Mouse (Mus musculus): ENCODE data around the gene Ptcd1. TPM values are rescaled to one million over a fixed set of nuclear protein-coding genes. Genes with fewer than 3 reads are reported as not detected.
"Not testable (repeated sequence)": the region's sequence is repeated elsewhere in the genome, so short reads cannot be mapped to it uniquely, and the experiment has no call there.

Ptcd1 gene
- polyA plus RNA-seq, 1 experiment from 2014 or later = 20.0 TPM

- WGBS = 89% methylated on average over 9 of the region's 9 CpGs
- H3K4me2 ChIP-seq (replicated peaks; ENCODE audit: low read depth, low read length) = no peak overlapping the region
- H3K36me3 ChIP-seq (ENCODE audit: insufficient read depth, low read length) = peaks cover 84% of the 10 kb centered on the region
These were observed 61.1 kb downstream of the Ptcd1 start for GRCm38 (mm10) chr5:145105694-145106275.

GRCm38 (mm10) chr5:145104328-145104727, 62.6 kb downstream of the Ptcd1 start:
- Histone ChIP-seq H3K4me2 (replicated peaks; ENCODE audit: low read depth, low read length) (no peak overlapping the region), H3K4me1 (ENCODE audit: insufficient read depth, low read length) (no peaks in the 10 kb centered on the region), H3K27ac (ENCODE audit: low read length) (no peak overlapping the region), H3K9me3 (ENCODE audit: low read length) (no peaks in the 10 kb centered on the region), H3K9ac (replicated peaks; ENCODE audit: low read length) (no peak overlapping the region), H3K27me3 (ENCODE audit: insufficient read depth, low read length) (no peaks in the 10 kb centered on the region), H3K36me3 (ENCODE audit: insufficient read depth, low read length) (peaks cover 79% of the 10 kb centered on the region), H3K4me3 (ENCODE audit: low read length) (no peak overlapping the region)
- 90% methylated on average over 9 of the region's 9 CpGs for WGBS
- no peak for ATAC-seq (ENCODE audit: low FRiP score, low TSS enrichment)

More at GRCm38 (mm10) chr5:145105694-145106275, 61.1 kb downstream of the Ptcd1 start:
- no peak for ATAC-seq (ENCODE audit: low FRiP score, low TSS enrichment)
- Histone ChIP-seq H3K4me1 (ENCODE audit: insufficient read depth, low read length) (no peaks in the 10 kb centered on the region), H3K9me3 (ENCODE audit: low read length) (no peaks in the 10 kb centered on the region), H3K27ac (ENCODE audit: low read length) (no peak overlapping the region), H3K27me3 (ENCODE audit: insufficient read depth, low read length) (no peaks in the 10 kb centered on the region), H3K9ac (replicated peaks; ENCODE audit: low read length) (no peak overlapping the region), H3K4me3 (ENCODE audit: low read length) (no peak overlapping the region)

GRCm38 (mm10) chr5:145102706-145103105, 64.2 kb downstream of the Ptcd1 start:
- Histone ChIP-seq H3K27me3 (ENCODE audit: insufficient read depth, low read length) (no peaks in the 10 kb centered on the region), H3K4me2 (replicated peaks; ENCODE audit: low read depth, low read length) (no peak overlapping the region), H3K9ac (replicated peaks; ENCODE audit: low read length) (no peak overlapping the region), H3K4me3 (ENCODE audit: low read length) (no peak overlapping the region), H3K4me1 (ENCODE audit: insufficient read depth, low read length) (no peaks in the 10 kb centered on the region), H3K36me3 (ENCODE audit: insufficient read depth, low read length) (peaks cover 74% of the 10 kb centered on the region), H3K9me3 (ENCODE audit: low read length) (no peaks in the 10 kb centered on the region), H3K27ac (ENCODE audit: low read length) (no peak overlapping the region)
- ATAC-seq (ENCODE audit: low FRiP score, low TSS enrichment) = no peak
- 91% methylated on average over 4 of the region's 4 CpGs for WGBS

- not testable (repeated sequence) for H3K27ac ChIP-seq (ENCODE audit: low read length); H3K9me3 ChIP-seq (ENCODE audit: low read length); H3K4me3 ChIP-seq (ENCODE audit: low read length); ATAC-seq (ENCODE audit: low FRiP score, low TSS enrichment); H3K4me1 ChIP-seq (ENCODE audit: insufficient read depth, low read length); H3K27me3 ChIP-seq (ENCODE audit: insufficient read depth, low read length); H3K4me2 ChIP-seq (replicated peaks; ENCODE audit: low read depth, low read length); H3K9ac ChIP-seq (replicated peaks; ENCODE audit: low read length)
- peaks cover 71% of the 10 kb centered on the region for H3K36me3 ChIP-seq (ENCODE audit: insufficient read depth, low read length)
- 96% methylated on average over 11 of the region's 11 CpGs for WGBS
These were observed 65.5 kb downstream of the Ptcd1 start for GRCm38 (mm10) chr5:145101451-145101850.

- H3K9ac ChIP-seq (replicated peaks; ENCODE audit: low read length) = no peak overlapping the region
- no peaks in the 10 kb centered on the region for H3K27me3 ChIP-seq (ENCODE audit: insufficient read depth, low read length)
- H3K4me1 ChIP-seq (ENCODE audit: insufficient read depth, low read length) = no peaks in the 10 kb centered on the region
- WGBS = 95% methylated on average over 9 of the region's 9 CpGs
- peaks cover 71% of the 10 kb centered on the region for H3K36me3 ChIP-seq (ENCODE audit: insufficient read depth, low read length)
- H3K9me3 ChIP-seq (ENCODE audit: low read length) = no peaks in the 10 kb centered on the region
- ATAC-seq (ENCODE audit: low FRiP score, low TSS enrichment) = no peak
- H3K4me2 ChIP-seq (replicated peaks; ENCODE audit: low read depth, low read length) = no peak overlapping the region
- no peak overlapping the region for H3K27ac ChIP-seq (ENCODE audit: low read length)
- no peak overlapping the region for H3K4me3 ChIP-seq (ENCODE audit: low read length)
These were observed 65.9 kb downstream of the Ptcd1 start for GRCm38 (mm10) chr5:145100960-145101359.

GRCm38 (mm10) chr5:145098340-145098821, 68.5 kb downstream of the Ptcd1 start:
- Histone ChIP-seq H3K27ac (ENCODE audit: low read length) (no peak overlapping the region), H3K4me3 (ENCODE audit: low read length) (no peak overlapping the region), H3K27me3 (ENCODE audit: insufficient read depth, low read length) (no peaks in the 10 kb centered on the region), H3K9me3 (ENCODE audit: low read length) (no peaks in the 10 kb centered on the region), H3K4me2 (replicated peaks; ENCODE audit: low read depth, low read length) (no peak overlapping the region), H3K36me3 (ENCODE audit: insufficient read depth, low read length) (peaks cover 70% of the 10 kb centered on the region), H3K9ac (replicated peaks; ENCODE audit: low read length) (no peak overlapping the region), H3K4me1 (ENCODE audit: insufficient read depth, low read length) (no peaks in the 10 kb centered on the region)
- ATAC-seq (ENCODE audit: low FRiP score, low TSS enrichment) = no peak
- 91% methylated on average over 10 of the region's 10 CpGs for whole genome bisulfite sequencing

Other genes with a start within 250 kb of the Ptcd1 start
- 9.5 and 14.0 TPM in 2 replicates for gene Smurf1, start 201.3 kb downstream of the Ptcd1 start, polyA plus RNA-seq (2015; fragmentation: Nextera tagmentation; extraction: Ambion mirVana)
- not detected in 2 replicates for gene Gm4871, start 134.4 kb downstream of the Ptcd1 start, polyA plus RNA-seq (2015; fragmentation: Nextera tagmentation; extraction: Ambion mirVana)
- gene 1700018F24Rik, start 124.1 kb downstream of the Ptcd1 start, polyA plus RNA-seq (2015; fragmentation: Nextera tagmentation; extraction: Ambion mirVana) = not detected in 2 replicates
- 142 and 150 TPM in 2 replicates for gene Arpc1a, start 83.3 kb downstream of the Ptcd1 start, polyA plus RNA-seq (2015; fragmentation: Nextera tagmentation; extraction: Ambion mirVana)
- not detected in 2 replicates for gene Kpna7, start 83.1 kb downstream of the Ptcd1 start, polyA plus RNA-seq (2015; fragmentation: Nextera tagmentation; extraction: Ambion mirVana)
- 325 and 354 TPM in 2 replicates for gene Arpc1b, start 52.9 kb downstream of the Ptcd1 start, polyA plus RNA-seq (2015; fragmentation: Nextera tagmentation; extraction: Ambion mirVana)
- 77.0 and 93.6 TPM in 2 replicates for gene Pdap1, start 26.9 kb downstream of the Ptcd1 start, polyA plus RNA-seq (2015; fragmentation: Nextera tagmentation; extraction: Ambion mirVana)
- 186 TPM in 2 replicates for gene Bud31, start 26.7 kb downstream of the Ptcd1 start, polyA plus RNA-seq (2015; fragmentation: Nextera tagmentation; extraction: Ambion mirVana)
- gene Cpsf4, start 105 bp upstream of the Ptcd1 start, polyA plus RNA-seq (2015; fragmentation: Nextera tagmentation; extraction: Ambion mirVana) = 56.2 and 59.5 TPM in 2 replicates
- gene Atp5j2, start 25.0 kb upstream of the Ptcd1 start, polyA plus RNA-seq (2015; fragmentation: Nextera tagmentation; extraction: Ambion mirVana) = 679 and 701 TPM in 2 replicates
- 11.4 and 11.6 TPM in 2 replicates for gene Zkscan14, start 34.8 kb upstream of the Ptcd1 start, polyA plus RNA-seq (2015; fragmentation: Nextera tagmentation; extraction: Ambion mirVana)
- gene Zkscan5, start 37.5 kb upstream of the Ptcd1 start, polyA plus RNA-seq (2015; fragmentation: Nextera tagmentation; extraction: Ambion mirVana) = 16.2 and 17.2 TPM in 2 replicates
- gene Zfp655, start 64.6 kb upstream of the Ptcd1 start, polyA plus RNA-seq (2015; fragmentation: Nextera tagmentation; extraction: Ambion mirVana) = 35.3 and 36.0 TPM in 2 replicates
- 0.56 and 0.60 TPM in 2 replicates for gene Zscan25, start 113.4 kb upstream of the Ptcd1 start, polyA plus RNA-seq (2015; fragmentation: Nextera tagmentation; extraction: Ambion mirVana)
- not detected in 2 replicates for gene Cyp3a57, start 178.2 kb upstream of the Ptcd1 start, polyA plus RNA-seq (2015; fragmentation: Nextera tagmentation; extraction: Ambion mirVana)

Measured in kidney, embryonic 16.5 days (tissue).